Mouse (Mus musculus): ENCODE measurements around the gene Kcnn4. TPM values are rescaled to one million over a fixed set of nuclear protein-coding genes. Genes with fewer than 3 reads are reported as not detected.

The Kcnn4 gene
- polyA plus RNA-seq, 1 experiment from 2014 or later = 3.4 TPM

- Histone ChIP-seq H3K4me2 (no peak overlapping the region), H3K4me3 (ENCODE audit: low read depth, low read length) (no peak overlapping the region), H3K9ac (ENCODE audit: low read length) (no peak overlapping the region), H3K4me1 (ENCODE audit: control insufficient read depth, insufficient read depth, low read length) (peaks cover 16% of the 10 kb centered on the region), H3K27ac (ENCODE audit: low read depth, low read length) (peak overlapping the region; percentile 40), H3K27me3 (ENCODE audit: control insufficient read depth, insufficient read depth, low read length) (no peaks in the 10 kb centered on the region), H3K36me3 (ENCODE audit: control insufficient read depth, insufficient read depth, low read length) (no peaks in the 10 kb centered on the region), H3K9me3 (ENCODE audit: control insufficient read depth, low read length) (no peaks in the 10 kb centered on the region)
- peak; percentile 54 for ATAC-seq (ENCODE audit: low FRiP score)
- peak; percentile 83 for DNase-seq (ENCODE audit: low spot score, missing footprints)
- 65% methylated on average over 8 of the region's 8 CpGs for WGBS
These were observed 52.2 kb downstream of the Kcnn4 start for GRCm38 (mm10) chr7:24422251-24422650.

- H3K27ac ChIP-seq (ENCODE audit: low read depth, low read length) = no peak overlapping the region
- DNase-seq (ENCODE audit: low spot score, missing footprints) (peak; percentile 67), ATAC-seq (ENCODE audit: low FRiP score) (no peak)
- no peaks in the 10 kb centered on the region for H3K36me3 ChIP-seq (ENCODE audit: control insufficient read depth, insufficient read depth, low read length)
- no peak overlapping the region for H3K4me3 ChIP-seq (ENCODE audit: low read depth, low read length)
- 90% methylated on average over 15 of the region's 15 CpGs for WGBS
- no peaks in the 10 kb centered on the region for H3K27me3 ChIP-seq (ENCODE audit: control insufficient read depth, insufficient read depth, low read length)
- no peaks in the 10 kb centered on the region for H3K9me3 ChIP-seq (ENCODE audit: control insufficient read depth, low read length)
- H3K4me1 ChIP-seq (ENCODE audit: control insufficient read depth, insufficient read depth, low read length) = peaks cover 16% of the 10 kb centered on the region
- no peak overlapping the region for H3K9ac ChIP-seq (ENCODE audit: low read length)
- H3K4me2 ChIP-seq = no peak overlapping the region
These were observed 53.2 kb downstream of the Kcnn4 start for GRCm38 (mm10) chr7:24423107-24423763.

GRCm38 (mm10) chr7:24423956-24424732 is 54.1 kb downstream of the Kcnn4 start:
- 88% methylated on average over 12 of the region's 12 CpGs for WGBS
- Histone ChIP-seq H3K27ac (ENCODE audit: low read depth, low read length) (no peak overlapping the region), H3K4me2 (no peak overlapping the region), H3K4me1 (ENCODE audit: control insufficient read depth, insufficient read depth, low read length) (peaks cover 14% of the 10 kb centered on the region), H3K9ac (ENCODE audit: low read length) (no peak overlapping the region), H3K4me3 (ENCODE audit: low read depth, low read length) (no peak overlapping the region), H3K9me3 (ENCODE audit: control insufficient read depth, low read length) (no peaks in the 10 kb centered on the region), H3K36me3 (ENCODE audit: control insufficient read depth, insufficient read depth, low read length) (no peaks in the 10 kb centered on the region), H3K27me3 (ENCODE audit: control insufficient read depth, insufficient read depth, low read length) (no peaks in the 10 kb centered on the region)
- ATAC-seq (ENCODE audit: low FRiP score) (no peak), DNase-seq (ENCODE audit: low spot score, missing footprints) (no peak)

- no peak overlapping the region for H3K4me3 ChIP-seq (ENCODE audit: low read depth, low read length)
- no peak for ATAC-seq (ENCODE audit: low FRiP score)
- WGBS = 86% methylated on average over 9 of the region's 9 CpGs
- no peaks in the 10 kb centered on the region for H3K36me3 ChIP-seq (ENCODE audit: control insufficient read depth, insufficient read depth, low read length)
- H3K4me1 ChIP-seq (ENCODE audit: control insufficient read depth, insufficient read depth, low read length) = peaks cover 5% of the 10 kb centered on the region
- no peak overlapping the region for H3K4me2 ChIP-seq
- peak; percentile 56 for DNase-seq (ENCODE audit: low spot score, missing footprints)
- no peaks in the 10 kb centered on the region for H3K9me3 ChIP-seq (ENCODE audit: control insufficient read depth, low read length)
- H3K27me3 ChIP-seq (ENCODE audit: control insufficient read depth, insufficient read depth, low read length) = no peaks in the 10 kb centered on the region
- no peak overlapping the region for H3K9ac ChIP-seq (ENCODE audit: low read length)
- no peak overlapping the region for H3K27ac ChIP-seq (ENCODE audit: low read depth, low read length)
These were observed 55.9 kb downstream of the Kcnn4 start for GRCm38 (mm10) chr7:24425919-24426318.

- no peaks in the 10 kb centered on the region for H3K27me3 ChIP-seq (ENCODE audit: control insufficient read depth, insufficient read depth, low read length)
- H3K36me3 ChIP-seq (ENCODE audit: control insufficient read depth, insufficient read depth, low read length) = no peaks in the 10 kb centered on the region
- WGBS = 92% methylated on average over 8 of the region's 8 CpGs
- no peak overlapping the region for H3K27ac ChIP-seq (ENCODE audit: low read depth, low read length)
- no peak overlapping the region for H3K4me2 ChIP-seq
- H3K4me3 ChIP-seq (ENCODE audit: low read depth, low read length) = no peak overlapping the region
- DNase-seq (ENCODE audit: low spot score, missing footprints) = peak; percentile 72
- H3K4me1 ChIP-seq (ENCODE audit: control insufficient read depth, insufficient read depth, low read length) = peaks cover 1% of the 10 kb centered on the region; the same call in 1 of the 2 replicates
- ATAC-seq (ENCODE audit: low FRiP score) = no peak
- no peak overlapping the region for H3K9ac ChIP-seq (ENCODE audit: low read length)
- no peaks in the 10 kb centered on the region for H3K9me3 ChIP-seq (ENCODE audit: control insufficient read depth, low read length)
These were observed 57.1 kb downstream of the Kcnn4 start for GRCm38 (mm10) chr7:24427168-24427567.

GRCm38 (mm10) chr7:24428725-24429124 is 58.7 kb downstream of the Kcnn4 start:
- H3K4me3 ChIP-seq (ENCODE audit: low read depth, low read length) = no peak overlapping the region
- WGBS = 90% methylated on average over 5 of the region's 5 CpGs
- no peak for ATAC-seq (ENCODE audit: low FRiP score)
- H3K4me1 ChIP-seq (ENCODE audit: control insufficient read depth, insufficient read depth, low read length) = no peaks in the 10 kb centered on the region
- no peak overlapping the region for H3K9ac ChIP-seq (ENCODE audit: low read length)
- no peak for DNase-seq (ENCODE audit: low spot score, missing footprints)
- no peak overlapping the region for H3K27ac ChIP-seq (ENCODE audit: low read depth, low read length)
- no peaks in the 10 kb centered on the region for H3K9me3 ChIP-seq (ENCODE audit: control insufficient read depth, low read length)
- no peaks in the 10 kb centered on the region for H3K27me3 ChIP-seq (ENCODE audit: control insufficient read depth, insufficient read depth, low read length)
- no peaks in the 10 kb centered on the region for H3K36me3 ChIP-seq (ENCODE audit: control insufficient read depth, insufficient read depth, low read length)
- H3K4me2 ChIP-seq = no peak overlapping the region

GRCm38 (mm10) chr7:24429413-24430112 is 59.5 kb downstream of the Kcnn4 start:
- Histone ChIP-seq H3K9me3 (ENCODE audit: control insufficient read depth, low read length) (no peaks in the 10 kb centered on the region), H3K4me2 (no peak overlapping the region), H3K4me3 (ENCODE audit: low read depth, low read length) (no peak overlapping the region), H3K9ac (ENCODE audit: low read length) (no peak overlapping the region), H3K36me3 (ENCODE audit: control insufficient read depth, insufficient read depth, low read length) (no peaks in the 10 kb centered on the region), H3K4me1 (ENCODE audit: control insufficient read depth, insufficient read depth, low read length) (no peaks in the 10 kb centered on the region), H3K27ac (ENCODE audit: low read depth, low read length) (no peak overlapping the region), H3K27me3 (ENCODE audit: control insufficient read depth, insufficient read depth, low read length) (no peaks in the 10 kb centered on the region)
- 75% methylated on average over 16 of the region's 16 CpGs for WGBS
- DNase-seq (ENCODE audit: low spot score, missing footprints) (no peak), ATAC-seq (ENCODE audit: low FRiP score) (no peak)

GRCm38 (mm10) chr7:24430551-24431345 is 60.7 kb downstream of the Kcnn4 start:
- no peak for ATAC-seq (ENCODE audit: low FRiP score)
- Histone ChIP-seq H3K9me3 (ENCODE audit: control insufficient read depth, low read length) (no peaks in the 10 kb centered on the region), H3K9ac (ENCODE audit: low read length) (no peak overlapping the region), H3K36me3 (ENCODE audit: control insufficient read depth, insufficient read depth, low read length) (no peaks in the 10 kb centered on the region), H3K4me2 (no peak overlapping the region), H3K4me3 (ENCODE audit: low read depth, low read length) (no peak overlapping the region), H3K27me3 (ENCODE audit: control insufficient read depth, insufficient read depth, low read length) (no peaks in the 10 kb centered on the region), H3K27ac (ENCODE audit: low read depth, low read length) (no peak overlapping the region), H3K4me1 (ENCODE audit: control insufficient read depth, insufficient read depth, low read length) (no peaks in the 10 kb centered on the region)
- DNase-seq (ENCODE audit: low spot score, missing footprints) = peak; percentile 71
- WGBS = 94% methylated on average over 15 of the region's 15 CpGs

All from midbrain, embryonic 11.5 days (tissue).